Mouse (Mus musculus) cerebellum, postnatal 25 days (tissue): Measurements from ENCODE around the gene Rab5if.
"Not testable (repeated sequence)": the region's sequence is repeated elsewhere in the genome, so short reads cannot be mapped to it uniquely, and the experiment has no call there.

Experiments used
- DNase-seq, 2 experiments: peaks; one replicate each; pipeline ENCODE4 v3.0.0; 2021; ENCODE audit warnings: mixed read lengths in 2 of 2

The Rab5if gene

GRCm38 (mm10) chr2:156853999-156854771, 8.7 kb upstream of the Rab5if start:
- DNase-seq = peak; percentile 60 to 73

GRCm38 (mm10) chr2:156856311-156856710, 6.6 kb upstream of the Rab5if start:
- DNase-seq = no peak

- no peak for DNase-seq
Observed at GRCm38 (mm10) chr2:156857385-156857791, 5.5 kb upstream of the Rab5if start.

GRCm38 (mm10) chr2:156857835-156858234, 5.1 kb upstream of the Rab5if start, which contains the start of gene 4930518I15Rik:
4930518I15Rik (minus strand) TSS chr2:156857946.
- DNase-seq = no peak

GRCm38 (mm10) chr2:156858671-156859070, 4.3 kb upstream of the Rab5if start:
- no peak for DNase-seq

GRCm38 (mm10) chr2:156862041-156862717, 749 bp upstream of the Rab5if start:
- DNase-seq = peak; percentile 43 to 49

- DNase-seq = peak in 1 of 2 experiments; percentile 28
Observed at GRCm38 (mm10) chr2:156863487-156864160, 696 bp downstream of the Rab5if start.

- peak; percentile 49 to 65 for DNase-seq
Observed at GRCm38 (mm10) chr2:156864481-156864880, 1.6 kb downstream of the Rab5if start.

GRCm38 (mm10) chr2:156868994-156869393, 6.1 kb downstream of the Rab5if start:
- peak; percentile 50 to 57 for DNase-seq

- DNase-seq = peak; percentile 31 to 51
Observed at GRCm38 (mm10) chr2:156869554-156869953, 6.6 kb downstream of the Rab5if start.

GRCm38 (mm10) chr2:156870519-156870918, 7.6 kb downstream of the Rab5if start:
- DNase-seq = peak; percentile 38 to 61

GRCm38 (mm10) chr2:156873629-156874028, 10.7 kb downstream of the Rab5if start:
- DNase-seq = peak; percentile 70 to 82

- DNase-seq = peak in 1 of 2 experiments; percentile 49
Observed at GRCm38 (mm10) chr2:156874047-156874759, 11.3 kb downstream of the Rab5if start.

- DNase-seq = peak; percentile 91 to 93
Observed at GRCm38 (mm10) chr2:156874760-156875510, 12.0 kb downstream of the Rab5if start.

GRCm38 (mm10) chr2:156877726-156878125, 14.8 kb downstream of the Rab5if start:
- DNase-seq = no peak

- DNase-seq = peak in 1 of 2 experiments; percentile 28
Observed at GRCm38 (mm10) chr2:156879541-156879940, 16.6 kb downstream of the Rab5if start.

GRCm38 (mm10) chr2:156882431-156883001, 19.6 kb downstream of the Rab5if start:
- no peak for DNase-seq

GRCm38 (mm10) chr2:156884396-156885211, 21.7 kb downstream of the Rab5if start:
- peak in 1 of 2 experiments; percentile 58 for DNase-seq

- not testable (repeated sequence) for DNase-seq
Observed at GRCm38 (mm10) chr2:156885666-156886065, 22.7 kb downstream of the Rab5if start.

GRCm38 (mm10) chr2:156886084-156886631, 23.2 kb downstream of the Rab5if start:
- no peak for DNase-seq
